ENCODE assay signal across 10 mouse cellular contexts in genomic region chr6:67268983-67269382, GRCm38 (mm10). TPM values are rescaled to one million over a fixed set of nuclear protein-coding genes. Genes with fewer than 3 reads are reported as not detected.
DNase-seq lines count a peak whose midpoint lies in the region; ATAC-seq and TF ChIP-seq lines count a peak whose summit lies in the region.
"Had no signal": no experiment of that assay in that cellular context is flagged by ENCODE, and none has a peak within 500 bp of the region (broad histone marks: within the 10 kb centered on the region; RNA-seq: fewer than 3 reads in every experiment).

No protein-coding gene starts in this region.

- H3K4me2 ChIP-seq in heart, embryonic 15.5 days: peak overlapping the region; percentile 72
- peak overlapping the region; percentile 74 for H3K4me2 ChIP-seq in hindbrain, embryonic 13.5 days

- peaks cover 16% of the 10 kb centered on the region for H3K36me3 ChIP-seq in heart, embryonic 15.5 days
- peaks cover 10% of the 10 kb centered on the region for H3K36me3 ChIP-seq in hindbrain, embryonic 13.5 days
- peaks cover 35% of the 10 kb centered on the region for H3K36me3 ChIP-seq in midbrain, embryonic 10.5 days

- H3K27me3 ChIP-seq in heart, embryonic 15.5 days: no peaks in the 10 kb centered on the region
- 0 out of 2 replicates have a peak, but pooled peaks cover 3% of the 10 kb centered on the region for H3K27me3 ChIP-seq in hindbrain, embryonic 13.5 days
- no peaks in the 10 kb centered on the region for H3K27me3 ChIP-seq in midbrain, embryonic 10.5 days (ENCODE audit: low read depth, poor library complexity, severe bottlenecking)

- no peak for ATAC-seq in heart, embryonic 15.5 days (replicated peaks; ENCODE audit: insufficient number of reproducible peaks, insufficient read depth, low FRiP score, low read depth)
- no peak for ATAC-seq in hindbrain, embryonic 13.5 days (ENCODE audit: low FRiP score)
- ATAC-seq in granulocyte monocyte progenitor cell, adult 5-6 weeks (replicated peaks; ENCODE audit: poor library complexity, severe bottlenecking): no peak

- peaks cover 9% of the 10 kb centered on the region; the same call in 1 of the 2 replicates for H3K4me1 ChIP-seq in heart, embryonic 15.5 days (replicated peaks)
- H3K4me1 ChIP-seq in bone marrow, adult 2 months (ENCODE audit: control insufficient read depth, insufficient read depth, low read length): no peaks in the 10 kb centered on the region; the same call in 1 of the 2 replicates
- H3K4me1 ChIP-seq in hindbrain, embryonic 13.5 days (replicated peaks): peaks cover 17% of the 10 kb centered on the region
- H3K4me1 ChIP-seq in midbrain, embryonic 10.5 days: peaks cover 22% of the 10 kb centered on the region

- peak overlapping the region; percentile 39 for H3K4me3 ChIP-seq in heart, embryonic 15.5 days
- peak overlapping the region; percentile 47 for H3K4me3 ChIP-seq in bone marrow, adult 2 months (replicated peaks; ENCODE audit: control insufficient read depth, low read depth, low read length)
- H3K4me3 ChIP-seq in hindbrain, embryonic 13.5 days: peak overlapping the region; percentile 28
- H3K4me3 ChIP-seq in midbrain, embryonic 10.5 days: peak overlapping the region; percentile 100

- H3K27ac ChIP-seq in heart, embryonic 15.5 days: no peak overlapping the region
- H3K27ac ChIP-seq in bone marrow, adult 2 months (ENCODE audit: control insufficient read depth, insufficient read depth, low read depth, low read length, poor library complexity): no peak overlapping the region
- no peak overlapping the region for H3K27ac ChIP-seq in hindbrain, embryonic 13.5 days
- H3K27ac ChIP-seq in midbrain, embryonic 10.5 days (replicated peaks): no peak overlapping the region

- TF ChIP-seq CTCF in bone marrow, adult 2 months (IDR thresholded peaks at IDR 0.05; ENCODE audit: control insufficient read depth, insufficient read depth, low read length): no peak

- no peak for TF ChIP-seq POLR2A in bone marrow, adult 2 months (IDR thresholded peaks at IDR 0.05; ENCODE audit: borderline replicate concordance, control insufficient read depth, low read depth, low read length)

- 0 out of 2 replicates have a peak overlapping the region, but pooled peaks have one; percentile 25 for H3K9ac ChIP-seq in heart, embryonic 15.5 days
- H3K9ac ChIP-seq in hindbrain, embryonic 13.5 days: no peak overlapping the region

- WGBS in heart, embryonic 15.5 days: 10% methylated on average over 1 of the region's 1 CpGs
- WGBS in bone marrow, adult 2 months: 2% methylated on average over 1 of the region's 1 CpGs
- WGBS in hindbrain, embryonic 13.5 days: 18% methylated on average over 1 of the region's 1 CpGs
- 36% methylated on average over 1 of the region's 1 CpGs for WGBS in midbrain, embryonic 10.5 days

- no peak for DNase-seq in heart, adult 9 months (ENCODE audit: low spot score in 2 of 2)
- no peak for DNase-seq in midbrain, embryonic 10.5 days (ENCODE audit: low spot score)
- no peak for DNase-seq in layer of hippocampus, postnatal 25 days (ENCODE audit: extremely low spot score in 1 of 2, low spot score in 1 of 2)
- DNase-seq in adipocyte (ENCODE audit: low spot score): no peak
- DNase-seq: cerebellum, adult 18-20 months; kidney, postnatal 14 days had no signal

- H3K9me3 ChIP-seq in heart, embryonic 15.5 days (replicated peaks): no peaks in the 10 kb centered on the region
- no peaks in the 10 kb centered on the region for H3K9me3 ChIP-seq in hindbrain, embryonic 13.5 days
- no peaks in the 10 kb centered on the region for H3K9me3 ChIP-seq in midbrain, embryonic 10.5 days (replicated peaks)

RNA-seq across cellular contexts. Expression of gene Serbp1, which starts 31.0 kb away (rescaled TPM):
- 292 and 296 TPM in 2 replicates for polyA plus RNA-seq in heart, embryonic 15.5 days (2015; fragmentation: Nextera tagmentation; extraction: Ambion mirVana)
- 394 and 479 TPM in 2 replicates for polyA plus RNA-seq in bone marrow, adult 2 months (2011; ENCODE audit: insufficient read depth, insufficient read length, low replicate concordance, missing spikeins)
- 310 and 312 TPM in 2 replicates for polyA plus RNA-seq in hindbrain, embryonic 13.5 days (2015; fragmentation: Nextera tagmentation; extraction: Ambion mirVana)
- polyA plus RNA-seq in midbrain, embryonic 10.5 days (2016; fragmentation: Nextera tagmentation; extraction: Ambion mirVana): 427 and 470 TPM in 2 replicates
- total RNA-seq in granulocyte monocyte progenitor cell, adult 5-6 weeks (2014; fragmentation: Nextera tagmentation): 799 and 903 TPM in 2 replicates
- total RNA-seq in granulocyte monocyte progenitor cell, adult 5-6 weeks (2017): 2,516 and 2,875 TPM in 2 replicates
- 100 to 1,000 TPM; 224 to 238 TPM for total RNA-seq in layer of hippocampus, postnatal 25 days (2021)

Comparison
In these comparisons a context has a peak if more than half of its experiments do, and no peak if none do; other contexts are left out.
1. H3K4me3 ChIP-seq: peak in every context shown above with its lines; median percentile 100 in midbrain, embryonic 10.5 days; 47 in bone marrow, adult 2 months; 39 in heart, embryonic 15.5 days; 28 in hindbrain, embryonic 13.5 days.